Mouse (Mus musculus) intestine, postnatal 0 days (tissue): Measurements from ENCODE around the gene Rtn1. TPM values are rescaled to one million over a fixed set of nuclear protein-coding genes. Genes with fewer than 3 reads are reported as not detected.
A peak's percentile ranks its signal among the peaks of the same experiment; 100 is the strongest.

Experiments used
- ATAC-seq: fragments of 200-750 bp; cut with Nextera tagmentation; 2 replicates; pipeline ENCODE4 v1.8.0; 2017; ENCODE audit warnings: mild to moderate bottlenecking, moderate TSS enrichment, moderate library complexity
- H3K27ac ChIP-seq: fragments of 300-500 bp; sonication (generic); 2 replicates; pipeline ENCODE4 v1.5.1; 2014; ENCODE audit warnings: mild to moderate bottlenecking, low read depth, low read length, moderate library complexity
- H3K27me3 ChIP-seq: fragments of 300-500 bp; sonication (generic); replicated peaks from 2 replicates; pipeline ENCODE4 v1.6.1; 2014; ENCODE audit warnings: low read length, mixed read lengths; ENCODE audit not compliant: control insufficient read depth, insufficient read depth
- H3K36me3 ChIP-seq: fragments of 300-500 bp; sonication (generic); 2 replicates; pipeline ENCODE4 v1.6.1; 2014; ENCODE audit warnings: mild to moderate bottlenecking, moderate library complexity; ENCODE audit not compliant: control insufficient read depth, insufficient read depth
- H3K4me1 ChIP-seq: fragments of 300-500 bp; sonication (generic); replicated peaks from 2 replicates; pipeline ENCODE4 v1.6.1; 2014; ENCODE audit warnings: antibody characterized with exemption, low read length, mixed read lengths; ENCODE audit not compliant: control insufficient read depth, insufficient read depth
- H3K4me2 ChIP-seq: fragments of 300-500 bp; sonication (generic); replicated peaks from 2 replicates; pipeline ENCODE4 v1.6.1; 2014; ENCODE audit warnings: low read depth, mild to moderate bottlenecking, moderate library complexity
- H3K4me3 ChIP-seq: fragments of 300-500 bp; sonication (generic); 2 replicates; pipeline ENCODE4 v1.5.1; 2014; ENCODE audit warnings: low read depth, low read length
- H3K9ac ChIP-seq: fragments of 300-500 bp; sonication (generic); 2 replicates; pipeline ENCODE4 v1.6.1; 2014; ENCODE audit warnings: mild to moderate bottlenecking, low read depth, low read length
- H3K9me3 ChIP-seq: fragments of 300-500 bp; sonication (generic); 2 replicates; pipeline ENCODE4 v1.6.1; 2016; ENCODE audit warnings: mixed run types; ENCODE audit not compliant: control insufficient read depth
- CTCF ChIP-seq: sonication (generic); IDR thresholded peaks from 2 replicates; pipeline ENCODE4 v1.5.1; 2016; ENCODE audit warnings: low read depth, mild to moderate bottlenecking, control low read depth, antibody characterized with exemption, moderate library complexity
- WGBS: fragments of 180-500 bp; shearing (Covaris S2); extraction: QIAGEN DNeasy Blood & Tissue Kit; methylation state at CpG from one replicate; pipeline ENCODE4 v1.1.7; 2014; 5-methylcytosine and 5-hydroxymethylcytosine counted together
- polyA plus RNA-seq: library from polyadenylated mRNA; unstranded; fragments of >200 nt; fragmentation: Nextera tagmentation; extraction: Ambion mirVana; gene quantifications from 2 replicates; pipeline ENCODE4 v1.2.1, GENCODE M21; 2015

The Rtn1 gene
- polyA plus RNA-seq, 1 experiment from 2014 or later = 55.0 TPM

GRCm38 (mm10) chr12:72253040-72253439 lies 155.8 kb downstream of the Rtn1 start:
- no peak overlapping the region for H3K4me2 ChIP-seq
- no peaks in the 10 kb centered on the region for H3K36me3 ChIP-seq
- 87% methylated on average over 3 of the region's 3 CpGs for WGBS
- no peak for ATAC-seq
- H3K4me1 ChIP-seq = no peaks in the 10 kb centered on the region
- no peaks in the 10 kb centered on the region for H3K27me3 ChIP-seq
- H3K4me3 ChIP-seq = no peak overlapping the region
- H3K9ac ChIP-seq = no peak overlapping the region
- no peaks in the 10 kb centered on the region for H3K9me3 ChIP-seq
- no peak overlapping the region for H3K27ac ChIP-seq
- TF ChIP-seq CTCF = no peak

- WGBS = 80% methylated on average over 10 of the region's 10 CpGs
- no peaks in the 10 kb centered on the region for H3K36me3 ChIP-seq
- no peak overlapping the region for H3K9ac ChIP-seq
- H3K27me3 ChIP-seq = no peaks in the 10 kb centered on the region
- ATAC-seq = no peak
- no peaks in the 10 kb centered on the region for H3K9me3 ChIP-seq
- no peak for TF ChIP-seq CTCF
- no peak overlapping the region for H3K4me2 ChIP-seq
- no peak overlapping the region for H3K27ac ChIP-seq
- no peaks in the 10 kb centered on the region for H3K4me1 ChIP-seq
- no peak overlapping the region for H3K4me3 ChIP-seq
Measured at GRCm38 (mm10) chr12:72251890-72252445, 156.9 kb downstream of the Rtn1 start.

GRCm38 (mm10) chr12:72244951-72245350 lies 163.9 kb downstream of the Rtn1 start:
- no peak overlapping the region for H3K4me3 ChIP-seq
- peak; percentile 29; the same call in 1 of the 2 replicates for TF ChIP-seq CTCF
- ATAC-seq = no peak

GRCm38 (mm10) chr12:72242807-72243206 lies 166.0 kb downstream of the Rtn1 start:
- Histone ChIP-seq H3K4me3 (no peak overlapping the region), H3K9ac (no peak overlapping the region), H3K4me2 (no peak overlapping the region), H3K9me3 (no peaks in the 10 kb centered on the region), H3K36me3 (no peaks in the 10 kb centered on the region), H3K27me3 (no peaks in the 10 kb centered on the region), H3K27ac (no peak overlapping the region), H3K4me1 (no peaks in the 10 kb centered on the region)
- 61% methylated on average over 6 of the region's 6 CpGs for WGBS
- peak; percentile 42 for TF ChIP-seq CTCF
- no peak for ATAC-seq

More at GRCm38 (mm10) chr12:72244951-72245350, 163.9 kb downstream of the Rtn1 start:
- no peak overlapping the region for H3K27ac ChIP-seq
- no peaks in the 10 kb centered on the region for H3K4me1 ChIP-seq
- no peak overlapping the region for H3K9ac ChIP-seq
- H3K4me2 ChIP-seq = no peak overlapping the region
- no peaks in the 10 kb centered on the region for H3K36me3 ChIP-seq
- WGBS = 91% methylated on average over 1 of the region's 1 CpGs
- no peaks in the 10 kb centered on the region for H3K9me3 ChIP-seq
- H3K27me3 ChIP-seq = no peaks in the 10 kb centered on the region

GRCm38 (mm10) chr12:72240506-72240905 lies 168.3 kb downstream of the Rtn1 start:
- H3K4me3 ChIP-seq = no peak overlapping the region
- no peaks in the 10 kb centered on the region for H3K4me1 ChIP-seq
- no peak overlapping the region for H3K27ac ChIP-seq
- TF ChIP-seq CTCF = no peak
- H3K9me3 ChIP-seq = no peaks in the 10 kb centered on the region
- no peaks in the 10 kb centered on the region for H3K36me3 ChIP-seq
- H3K9ac ChIP-seq = no peak overlapping the region
- peaks cover 17% of the 10 kb centered on the region for H3K27me3 ChIP-seq
- ATAC-seq = no peak
- no peak overlapping the region for H3K4me2 ChIP-seq

GRCm38 (mm10) chr12:72239230-72239894 lies 169.5 kb downstream of the Rtn1 start:
- Histone ChIP-seq H3K4me2 (no peak overlapping the region), H3K27me3 (peaks cover 19% of the 10 kb centered on the region), H3K36me3 (no peaks in the 10 kb centered on the region), H3K4me1 (no peaks in the 10 kb centered on the region), H3K9ac (no peak overlapping the region), H3K27ac (no peak overlapping the region), H3K4me3 (no peak overlapping the region), H3K9me3 (no peaks in the 10 kb centered on the region)
- ATAC-seq = no peak
- no peak for TF ChIP-seq CTCF
- WGBS = 45% methylated on average over 12 of the region's 12 CpGs
